Mouse (Mus musculus): Measurements from ENCODE around the gene Prkar1a. TPM values are rescaled to one million over a fixed set of nuclear protein-coding genes. Genes with fewer than 3 reads are reported as not detected.

Prkar1a gene
- polyA plus RNA-seq, 1 experiment: 69.4 TPM

DNA sequence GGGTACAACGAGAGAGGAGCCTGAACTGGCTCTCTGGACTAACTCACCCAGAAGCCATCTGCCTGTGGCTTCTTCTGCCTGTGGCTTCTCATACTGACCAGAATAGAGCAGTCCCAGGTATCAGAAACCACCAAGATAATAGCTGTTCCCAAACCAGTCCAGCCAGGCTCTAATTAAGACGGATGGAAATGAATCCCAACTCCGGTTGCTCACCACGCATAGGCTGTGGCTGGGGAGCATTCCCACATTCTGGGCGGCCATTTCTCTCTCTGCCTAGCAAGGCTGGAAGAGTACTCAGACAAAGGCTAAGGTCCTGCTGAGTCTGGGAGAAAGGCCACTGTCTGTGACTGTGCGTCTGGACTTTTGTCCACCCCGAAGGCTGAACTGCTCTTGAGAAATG, 67.8 kb downstream of the Prkar1a start:
- no peaks in the 10 kb centered on the region for H3K9me3 ChIP-seq
- peaks cover 68% of the 10 kb centered on the region for H3K27me3 ChIP-seq (replicated peaks)
- no peaks in the 10 kb centered on the region for H3K36me3 ChIP-seq (replicated peaks; ENCODE audit: low read length)
- no peak overlapping the region for H3K4me3 ChIP-seq (replicated peaks)
- peaks cover 27% of the 10 kb centered on the region for H3K4me1 ChIP-seq
- no peak for TF ChIP-seq FLI1 (IDR thresholded peaks at IDR 0.05; ENCODE audit: low read length)
- TF ChIP-seq GATA1 (IDR thresholded peaks at IDR 0.05; ENCODE audit: borderline replicate concordance, low read length): no peak

DNA sequence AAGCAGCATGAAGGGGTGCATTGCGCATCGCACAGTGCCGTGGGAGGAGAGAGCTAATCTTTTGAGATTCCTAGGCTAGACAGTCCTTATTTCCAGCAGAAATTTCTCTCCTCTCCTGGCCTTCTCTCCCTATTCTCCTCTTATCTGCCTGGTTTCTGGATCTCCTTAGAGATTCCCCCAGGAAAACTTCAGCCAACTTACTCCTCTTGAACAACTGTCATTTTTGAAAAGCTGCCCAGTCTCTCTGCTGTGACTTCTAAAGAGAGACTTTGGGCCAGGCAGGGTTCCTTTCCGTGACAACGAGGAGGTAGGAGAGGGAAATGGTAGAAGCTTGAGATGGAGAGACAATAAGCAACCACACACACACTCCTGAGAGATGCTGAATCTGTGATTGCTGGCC, 68.2 kb downstream of the Prkar1a start:
- peaks cover 29% of the 10 kb centered on the region for H3K4me1 ChIP-seq
- TF ChIP-seq FLI1 (IDR thresholded peaks at IDR 0.05; ENCODE audit: low read length) (no peak), GATA1 (IDR thresholded peaks at IDR 0.05; ENCODE audit: borderline replicate concordance, low read length) (no peak)
- H3K9me3 ChIP-seq: no peaks in the 10 kb centered on the region
- H3K27me3 ChIP-seq (replicated peaks): peaks cover 72% of the 10 kb centered on the region
- H3K36me3 ChIP-seq (replicated peaks; ENCODE audit: low read length): no peaks in the 10 kb centered on the region
- no peak overlapping the region for H3K4me3 ChIP-seq (replicated peaks)

DNA sequence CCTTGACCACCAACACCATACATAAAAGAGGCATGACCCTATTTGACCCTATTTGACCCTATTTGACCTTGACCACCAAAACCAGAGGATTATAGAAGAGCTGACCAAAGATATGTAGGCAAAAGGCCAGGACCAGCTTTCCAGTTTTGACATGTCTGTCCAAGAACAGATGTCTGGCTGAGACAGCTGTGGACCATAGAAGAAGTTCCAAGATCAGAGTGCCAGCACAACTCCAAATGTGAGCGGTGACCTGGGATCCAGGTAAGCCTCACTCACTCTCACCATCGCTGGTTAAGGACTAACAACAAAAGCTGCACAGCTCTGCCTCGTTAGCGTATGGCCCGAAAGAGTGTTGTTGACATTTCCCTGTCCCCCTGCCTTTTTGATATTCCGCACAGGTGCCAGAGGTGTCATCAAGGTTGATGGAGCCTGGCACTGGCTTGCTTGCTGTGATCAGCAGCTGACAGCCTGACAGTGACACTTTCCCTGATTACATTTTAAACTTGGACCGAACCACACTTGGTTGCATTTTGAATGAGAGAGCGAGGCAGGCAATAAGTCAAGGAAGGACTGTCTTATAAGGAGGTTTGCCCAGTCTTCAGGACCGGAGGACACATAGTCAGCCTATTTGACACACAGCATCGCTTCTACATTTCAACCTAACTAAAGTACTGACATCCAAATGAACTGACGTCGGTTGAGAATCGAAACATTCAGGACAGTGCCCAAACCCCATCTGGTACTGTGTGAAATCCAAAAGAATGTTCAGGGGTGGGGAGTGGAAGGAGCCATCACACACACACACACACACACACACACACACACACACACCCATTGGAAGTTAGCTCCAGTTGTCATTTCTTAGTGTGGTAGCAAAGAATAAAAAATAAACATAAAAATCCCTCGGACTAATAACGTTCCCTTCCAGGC, 69.0 kb downstream of the Prkar1a start:
- H3K4me3 ChIP-seq (replicated peaks): no peak overlapping the region
- peaks cover 28% of the 10 kb centered on the region for H3K4me1 ChIP-seq
- TF ChIP-seq FLI1 (IDR thresholded peaks at IDR 0.05; ENCODE audit: low read length): no peak
- no peak for TF ChIP-seq GATA1 (IDR thresholded peaks at IDR 0.05; ENCODE audit: borderline replicate concordance, low read length)
- H3K36me3 ChIP-seq (replicated peaks; ENCODE audit: low read length): no peaks in the 10 kb centered on the region
- no peaks in the 10 kb centered on the region for H3K9me3 ChIP-seq
- H3K27me3 ChIP-seq (replicated peaks): peaks cover 77% of the 10 kb centered on the region

Other genes with a start within 250 kb of the Prkar1a start
- not detected in 2 replicates for gene 9930022D16Rik, start 235.5 kb upstream of the Prkar1a start, polyA plus RNA-seq (2012; ENCODE audit: insufficient read depth, low replicate concordance)
- gene Amz2, start 223.5 kb upstream of the Prkar1a start, polyA plus RNA-seq (2012; ENCODE audit: insufficient read depth, low replicate concordance): 2.9 and 3.9 TPM in 2 replicates
- 0.88 TPM in 1 of 2 replicates, not detected in the other for gene Arsg, start 176.0 kb upstream of the Prkar1a start, polyA plus RNA-seq (2012; ENCODE audit: insufficient read depth, low replicate concordance)
- 23.4 and 34.7 TPM in 2 replicates for gene Slc16a6, start 175.8 kb upstream of the Prkar1a start, polyA plus RNA-seq (2012; ENCODE audit: insufficient read depth, low replicate concordance)
- 21.3 and 44.1 TPM in 2 replicates for gene Wipi1, start 37.4 kb upstream of the Prkar1a start, polyA plus RNA-seq (2012; ENCODE audit: insufficient read depth, low replicate concordance)
- 0.54 and 7.0 TPM in 2 replicates for gene Fam20a, start 72.9 kb downstream of the Prkar1a start, polyA plus RNA-seq (2012; ENCODE audit: insufficient read depth, low replicate concordance)
- not detected in 2 replicates for gene 1700012B07Rik, start 178.6 kb downstream of the Prkar1a start, polyA plus RNA-seq (2012; ENCODE audit: insufficient read depth, low replicate concordance)

Data from megakaryocyte, embryonic 14.5 days (primary cell).